8 mouse cellular contexts compared by ENCODE assay signal in genomic region chr13:55212011-55212360, GRCm38 (mm10). TPM values are rescaled to one million over a fixed set of nuclear protein-coding genes. Genes with fewer than 3 reads are reported as not detected.
DNase-seq lines count a peak whose midpoint lies in the region; ATAC-seq and TF ChIP-seq lines count a peak whose summit lies in the region.

No protein-coding gene starts in this region.

- WGBS in forebrain, embryonic 10.5 days, result 0% methylated on average over 6 of the region's 32 CpGs
- 7% methylated on average over 2 of the region's 32 CpGs for WGBS in hindbrain, embryonic 15.5 days
- WGBS in liver, embryonic 14.5 days (ENCODE audit: insufficient replicate concordance), result 2% methylated on average over 10 of the region's 32 CpGs
- 0% methylated on average over 12 of the region's 32 CpGs for WGBS in neural tube, embryonic 12.5 days

- peak overlapping the region; percentile 90 for H3K4me3 ChIP-seq in forebrain, embryonic 10.5 days
- peak overlapping the region; percentile 87 for H3K4me3 ChIP-seq in hindbrain, embryonic 15.5 days
- H3K4me3 ChIP-seq in liver, embryonic 14.5 days (ENCODE audit: insufficient read depth in 1 of 2, low read depth in 2 of 2, low read length in 2 of 2), result peak overlapping the region; percentile 89 to 91
- H3K4me3 ChIP-seq in neural tube, embryonic 12.5 days, result peak overlapping the region; percentile 84

- TF ChIP-seq CTCF in liver, embryonic 14.5 days (IDR thresholded peaks at IDR 0.05; ENCODE audit: low read depth), result no peak

- peaks cover 40% of the 10 kb centered on the region for H3K36me3 ChIP-seq in forebrain, embryonic 10.5 days (replicated peaks)
- 0 out of 2 replicates have a peak, but pooled peaks cover 13% of the 10 kb centered on the region for H3K36me3 ChIP-seq in hindbrain, embryonic 15.5 days
- H3K36me3 ChIP-seq in liver, embryonic 14.5 days (replicated peaks; ENCODE audit: control insufficient read depth, insufficient read depth, low read depth), result peaks cover 24% of the 10 kb centered on the region
- peaks cover 20% of the 10 kb centered on the region for H3K36me3 ChIP-seq in neural tube, embryonic 12.5 days

- peak overlapping the region; percentile 99 for H3K27ac ChIP-seq in forebrain, embryonic 10.5 days
- peak overlapping the region; percentile 93 for H3K27ac ChIP-seq in hindbrain, embryonic 15.5 days (replicated peaks)
- peak overlapping the region; percentile 75 for H3K27ac ChIP-seq in liver, embryonic 14.5 days
- peak overlapping the region; percentile 98 for H3K27ac ChIP-seq in neural tube, embryonic 12.5 days

- 0 out of 2 replicates have a peak, but pooled peaks cover 6% of the 10 kb centered on the region for H3K9me3 ChIP-seq in forebrain, embryonic 10.5 days
- no peaks in the 10 kb centered on the region for H3K9me3 ChIP-seq in hindbrain, embryonic 15.5 days
- no peaks in the 10 kb centered on the region for H3K9me3 ChIP-seq in liver, embryonic 14.5 days (ENCODE audit: control insufficient read depth, low read length)
- H3K9me3 ChIP-seq in neural tube, embryonic 12.5 days, result no peaks in the 10 kb centered on the region

- peak; percentile 57 for ATAC-seq in hindbrain, embryonic 15.5 days (ENCODE audit: low FRiP score, low read depth)
- ATAC-seq in liver, embryonic 14.5 days (ENCODE audit: insufficient read depth), result peak; percentile 35
- peak; percentile 51 for ATAC-seq in neural tube, embryonic 12.5 days (ENCODE audit: low FRiP score, low read depth)

- no peak for TF ChIP-seq EP300 in liver, embryonic 14.5 days (IDR thresholded peaks at IDR 0.05; ENCODE audit: low read depth)

- 0 out of 2 replicates have a peak, but pooled peaks cover 9% of the 10 kb centered on the region for H3K27me3 ChIP-seq in forebrain, embryonic 10.5 days (ENCODE audit: poor library complexity, severe bottlenecking)
- H3K27me3 ChIP-seq in hindbrain, embryonic 15.5 days, result no peaks in the 10 kb centered on the region
- no peaks in the 10 kb centered on the region for H3K27me3 ChIP-seq in liver, embryonic 14.5 days (ENCODE audit: control insufficient read depth, insufficient read depth, low read length)
- H3K27me3 ChIP-seq in neural tube, embryonic 12.5 days (replicated peaks), result no peaks in the 10 kb centered on the region

- H3K4me1 ChIP-seq in forebrain, embryonic 10.5 days, result peaks cover 62% of the 10 kb centered on the region
- peaks cover 61% of the 10 kb centered on the region for H3K4me1 ChIP-seq in hindbrain, embryonic 15.5 days (replicated peaks)
- peaks cover 26 to 40% of the 10 kb centered on the region in 2 experiments for H3K4me1 ChIP-seq in liver, embryonic 14.5 days (replicated peaks; ENCODE audit: control insufficient read depth in 2 of 2, insufficient read depth in 2 of 2, low read length in 1 of 2)
- peaks cover 52% of the 10 kb centered on the region for H3K4me1 ChIP-seq in neural tube, embryonic 12.5 days

- peak overlapping the region; percentile 95 for H3K9ac ChIP-seq in hindbrain, embryonic 15.5 days
- H3K9ac ChIP-seq in liver, embryonic 14.5 days (replicated peaks), result peak overlapping the region; percentile 96
- H3K9ac ChIP-seq in neural tube, embryonic 12.5 days, result peak overlapping the region; percentile 95

- peak; percentile 63 to 76 for DNase-seq in cerebellum, adult 18-20 months
- no peak for DNase-seq in cerebellum, adult 11-12 months
- DNase-seq in CD8-positive naive resting alpha-beta T cell, adult 2 months (ENCODE audit: low read depth in 2 of 2, low spot score in 2 of 2), result peak; percentile 23 to 35
- no peak for DNase-seq in forebrain, embryonic 10.5 days (ENCODE audit: extremely low spot score, low spot score)
- peak in 2 of 3 experiments; percentile 25 to 27 for DNase-seq in liver, embryonic 14.5 days (ENCODE audit: low read depth in 3 of 3, low spot score in 3 of 3)
- DNase-seq in MN1 (ENCODE audit: low spot score), result no peak

- peak overlapping the region; percentile 90 for H3K4me2 ChIP-seq in hindbrain, embryonic 15.5 days
- H3K4me2 ChIP-seq in liver, embryonic 14.5 days (ENCODE audit: low read depth), result peak overlapping the region; percentile 80
- peak overlapping the region; percentile 85 for H3K4me2 ChIP-seq in neural tube, embryonic 12.5 days (replicated peaks)

RNA-seq across cellular contexts. Expression of gene Nsd1, which starts 2.4 kb away (rescaled TPM):
- polyA plus RNA-seq in forebrain, embryonic 10.5 days (2016; fragmentation: Nextera tagmentation; extraction: Ambion mirVana), result 66.8 and 70.1 TPM in 2 replicates
- 49.1 and 58.4 TPM in 2 replicates for polyA plus RNA-seq in hindbrain, embryonic 15.5 days (2015; fragmentation: Nextera tagmentation; extraction: Ambion mirVana)
- polyA plus RNA-seq in liver, embryonic 14.5 days (2012; rRNA removed), result 7.0 and 8.0 TPM in 2 replicates
- polyA plus RNA-seq in liver, embryonic 14.5 days (2014; fragmentation: Nextera tagmentation; extraction: Ambion mirVana), result 13.8 and 15.8 TPM in 2 replicates
- polyA plus RNA-seq in neural tube, embryonic 12.5 days (2016; fragmentation: Nextera tagmentation; extraction: Ambion mirVana), result 68.6 and 81.6 TPM in 2 replicates

RNA-seq across cellular contexts. Expression of gene Fgfr4, which starts 59.5 kb away (rescaled TPM):
- polyA plus RNA-seq in forebrain, embryonic 10.5 days (2016; fragmentation: Nextera tagmentation; extraction: Ambion mirVana), result 0.16 and 0.30 TPM in 2 replicates
- 1.5 and 1.6 TPM in 2 replicates for polyA plus RNA-seq in hindbrain, embryonic 15.5 days (2015; fragmentation: Nextera tagmentation; extraction: Ambion mirVana)
- polyA plus RNA-seq in liver, embryonic 14.5 days (2012; rRNA removed), result 3.9 and 4.7 TPM in 2 replicates
- polyA plus RNA-seq in liver, embryonic 14.5 days (2014; fragmentation: Nextera tagmentation; extraction: Ambion mirVana), result 3.3 and 4.5 TPM in 2 replicates
- 2.8 and 3.7 TPM in 2 replicates for polyA plus RNA-seq in neural tube, embryonic 12.5 days (2016; fragmentation: Nextera tagmentation; extraction: Ambion mirVana)

Comparison
In these comparisons a context has a peak if more than half of its experiments do, and no peak if none do; other contexts are left out.
1. DNase-seq: peak in cerebellum, adult 18-20 months (2 of 2), CD8-positive naive resting alpha-beta T cell, adult 2 months (2 of 2) and liver, embryonic 14.5 days (2 of 3); none in cerebellum, adult 11-12 months (single experiment), forebrain, embryonic 10.5 days (single experiment) and MN1 (single experiment).
2. Peak in every context shown above with its lines, with median percentiles within 50 percentile points of each other: H3K27ac ChIP-seq, H3K4me3 ChIP-seq, ATAC-seq, H3K4me2 ChIP-seq and H3K9ac ChIP-seq.